Mouse (Mus musculus) urinary bladder, postnatal 4 days (tissue): ENCODE measurements around the gene Mcrip2.

Source experiments
- DNase-seq, 2 experiments: peaks; one replicate each; pipeline ENCODE4 v3.0.0; 2021 to 2022; ENCODE audit warnings: low spot score in 2 of 2

Mcrip2 gene

DNA sequence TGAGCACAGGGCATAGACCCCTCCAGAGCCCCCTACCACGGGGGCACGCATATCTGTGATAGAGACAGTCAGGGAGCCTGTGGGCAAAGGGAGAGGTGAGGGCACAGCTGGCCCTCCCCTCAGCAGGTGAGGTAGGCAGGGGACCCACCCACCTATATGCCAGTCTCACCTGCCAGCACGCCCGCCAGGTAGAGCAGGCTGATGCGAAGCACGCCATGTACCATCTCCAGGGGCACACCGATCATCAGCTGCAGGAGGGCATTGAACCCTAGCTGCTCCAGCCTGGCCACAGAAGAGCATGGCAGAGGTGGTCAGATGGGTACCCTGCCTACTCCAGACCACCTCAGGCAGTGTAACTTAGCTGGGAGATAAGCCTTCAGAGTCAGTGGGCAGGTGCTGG is 33.3 kb downstream of the Mcrip2 start:
- no peak for DNase-seq

GRCm38 (mm10) chr17:25834595-25835222 is 33.9 kb downstream of the Mcrip2 start:
- DNase-seq = no peak

DNA sequence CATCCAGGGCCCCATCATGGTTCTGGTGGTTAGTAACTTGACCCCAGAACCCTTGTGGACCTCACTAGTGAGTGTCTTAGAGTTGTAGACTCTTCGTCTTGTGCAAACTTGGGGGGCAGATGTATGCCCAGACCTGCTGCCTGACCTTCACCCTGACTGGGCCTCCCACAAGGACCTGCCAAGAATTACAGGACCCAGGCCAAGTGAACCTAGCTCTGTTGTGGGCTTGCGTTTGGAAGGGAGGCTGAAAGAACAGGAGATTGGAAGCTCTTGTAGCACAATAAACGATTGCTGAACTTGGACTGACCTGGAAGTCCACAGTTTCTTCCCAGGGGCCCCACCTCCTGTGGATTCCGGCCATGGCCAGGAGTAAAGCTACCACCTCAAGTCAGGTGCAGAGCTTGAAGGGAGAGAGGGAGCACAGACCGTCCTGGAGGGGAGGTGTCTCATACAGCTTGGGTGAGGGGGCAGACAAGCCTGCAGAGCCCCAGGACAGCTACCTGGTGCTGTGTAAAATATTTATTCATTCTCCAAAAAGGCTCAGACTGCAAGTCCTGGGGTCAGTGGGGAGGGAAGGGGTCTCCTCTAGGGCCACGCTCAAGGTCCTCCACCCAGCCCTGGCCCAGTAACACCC is 34.5 kb downstream of the Mcrip2 start:
- DNase-seq = no peak

- peak; percentile 90 to 94 for DNase-seq
These were observed 35.3 kb downstream of the Mcrip2 start, which contains the start of gene Stub1 for GRCm38 (mm10) chr17:25833291-25833663. TSS of gene Stub1 (minus strand) at chr17:25833404.

GRCm38 (mm10) chr17:25832436-25833290 is 35.9 kb downstream of the Mcrip2 start:
- peak; percentile 99 for DNase-seq

DNA sequence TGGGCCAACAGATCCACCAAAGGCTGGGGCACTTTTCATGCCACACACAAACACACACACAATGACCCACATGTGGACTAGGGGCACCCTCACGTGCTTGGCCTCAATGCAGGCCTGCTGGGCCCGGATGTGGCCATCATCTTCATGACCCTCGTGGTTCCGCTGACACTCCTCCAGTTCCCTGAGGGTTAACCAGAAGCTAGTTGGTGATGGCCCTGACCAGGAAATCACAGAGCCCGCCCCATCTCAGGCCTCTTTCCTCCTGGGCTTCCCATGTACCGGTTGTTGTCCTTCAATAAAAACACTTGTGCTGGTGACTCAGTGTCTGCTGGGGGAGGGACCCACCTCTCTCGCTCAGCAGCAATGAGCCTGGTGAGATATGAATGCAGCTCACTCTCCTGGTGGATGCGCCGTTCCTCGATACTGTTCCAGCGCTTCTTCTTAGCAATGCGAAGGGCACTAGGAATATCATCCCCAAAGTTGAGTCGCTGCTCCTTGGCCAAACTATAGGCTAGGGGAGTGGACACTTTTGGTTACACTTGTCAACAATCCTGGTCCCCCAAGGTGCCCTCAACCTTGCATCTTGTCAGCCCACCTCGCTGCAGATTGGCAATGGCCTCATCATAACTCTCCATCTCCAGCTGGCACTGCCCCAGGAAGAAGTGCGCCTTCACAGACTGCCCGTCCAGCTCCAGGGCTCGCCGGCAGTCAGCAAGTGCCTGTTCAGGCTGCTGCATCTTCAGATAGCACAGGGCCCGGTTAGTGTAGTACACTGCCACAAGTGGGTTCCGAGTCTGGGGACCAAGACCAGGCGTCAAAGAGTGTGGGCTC is 36.9 kb downstream of the Mcrip2 start:
- DNase-seq = no peak

DNA sequence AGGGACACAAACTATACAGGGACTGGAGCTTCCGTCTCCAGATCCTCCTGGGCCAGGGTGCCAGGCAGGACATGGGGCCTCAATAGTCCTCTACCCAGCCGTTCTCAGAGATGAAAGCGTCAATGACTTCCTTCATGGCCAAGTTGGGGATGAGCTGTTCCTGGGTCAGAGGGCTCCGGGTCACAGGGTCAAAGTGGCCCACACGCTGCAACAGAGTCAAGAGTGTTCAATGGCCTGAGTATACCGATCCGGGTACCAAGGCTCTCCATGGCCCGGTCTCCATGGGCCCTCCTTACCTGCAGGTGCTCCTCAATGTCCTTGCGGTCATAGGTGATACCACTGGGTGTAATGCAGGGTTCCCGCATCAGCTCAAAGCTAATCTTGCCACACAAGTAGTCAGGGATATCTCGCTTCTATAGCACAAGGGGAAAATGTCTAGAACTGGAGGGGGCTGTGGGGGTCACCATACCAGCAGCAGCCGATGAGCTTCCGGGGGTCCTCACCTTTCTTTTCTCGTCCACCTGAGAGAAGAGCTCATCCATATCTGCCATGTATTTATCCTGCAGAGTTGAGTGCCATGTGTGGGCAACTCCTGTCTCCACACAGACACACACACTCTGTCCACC is 37.6 kb downstream of the Mcrip2 start:
- DNase-seq = no peak

- DNase-seq = no peak
These were observed 38.3 kb downstream of the Mcrip2 start for GRCm38 (mm10) chr17:25830200-25830753.

- no peak for DNase-seq
These were observed 39.0 kb downstream of the Mcrip2 start for GRCm38 (mm10) chr17:25829558-25830017.

- DNase-seq = peak; percentile 62 to 77
These were observed 39.6 kb downstream of the Mcrip2 start, which contains the start of gene Jmjd8 for GRCm38 (mm10) chr17:25828712-25829557. TSS of gene Jmjd8 (plus strand) at chr17:25828867.

GRCm38 (mm10) chr17:25828223-25828594 is 40.4 kb downstream of the Mcrip2 start:
- no peak for DNase-seq

DNA sequence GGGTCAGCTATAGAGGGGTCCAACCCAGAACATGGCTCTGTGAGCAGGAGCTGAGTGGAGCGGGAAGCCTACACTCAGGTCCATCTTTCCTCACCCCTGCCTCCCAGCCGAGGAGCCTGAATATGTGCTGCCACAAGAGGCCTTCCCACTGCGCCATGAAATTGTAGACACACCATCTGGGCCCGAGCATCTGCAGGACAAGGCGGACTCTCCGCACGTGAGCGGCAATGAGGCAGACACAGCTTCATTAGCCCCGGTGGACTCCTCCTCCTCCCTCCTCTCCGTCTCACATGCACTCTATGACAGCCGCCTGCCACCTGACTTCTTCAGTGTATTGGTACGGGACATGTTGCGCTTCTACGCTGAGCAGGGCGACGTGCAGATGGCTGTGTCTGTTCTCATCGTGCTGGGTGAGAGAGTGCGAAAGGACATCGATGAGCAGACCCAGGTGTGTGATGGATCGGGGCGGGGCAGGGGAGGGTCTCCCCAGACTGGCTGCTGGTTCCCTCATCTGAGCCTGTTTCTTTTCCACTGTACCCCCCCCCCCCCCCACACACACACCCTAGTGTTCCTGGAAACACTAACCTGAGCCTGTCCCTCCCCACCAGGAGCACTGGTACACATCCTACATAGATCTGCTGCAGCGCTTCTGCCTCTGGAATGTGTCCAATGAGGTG is 40.9 kb downstream of the Mcrip2 start:
- DNase-seq = no peak

DNA sequence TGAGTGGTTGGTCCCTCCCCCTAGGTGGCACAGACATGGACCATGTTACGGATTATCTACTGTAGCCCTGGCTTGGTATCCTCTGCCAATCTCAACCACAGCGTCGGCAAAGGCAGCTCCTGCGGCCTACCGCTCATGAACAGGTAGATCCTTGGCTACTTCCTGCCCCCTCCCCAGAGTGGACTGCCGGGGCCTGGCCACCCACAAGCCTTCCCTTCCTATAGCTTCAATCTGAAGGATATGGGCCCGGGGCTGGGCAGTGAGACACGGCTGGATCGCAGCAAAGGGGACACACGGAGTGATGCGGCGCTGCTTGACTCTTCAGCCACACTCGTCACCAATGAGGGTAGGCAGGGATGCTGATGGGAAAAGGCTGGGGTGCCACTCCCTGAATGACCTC is 41.6 kb downstream of the Mcrip2 start:
- DNase-seq = no peak

GRCm38 (mm10) chr17:25825984-25826570 is 42.5 kb downstream of the Mcrip2 start:
- DNase-seq = no peak

DNA sequence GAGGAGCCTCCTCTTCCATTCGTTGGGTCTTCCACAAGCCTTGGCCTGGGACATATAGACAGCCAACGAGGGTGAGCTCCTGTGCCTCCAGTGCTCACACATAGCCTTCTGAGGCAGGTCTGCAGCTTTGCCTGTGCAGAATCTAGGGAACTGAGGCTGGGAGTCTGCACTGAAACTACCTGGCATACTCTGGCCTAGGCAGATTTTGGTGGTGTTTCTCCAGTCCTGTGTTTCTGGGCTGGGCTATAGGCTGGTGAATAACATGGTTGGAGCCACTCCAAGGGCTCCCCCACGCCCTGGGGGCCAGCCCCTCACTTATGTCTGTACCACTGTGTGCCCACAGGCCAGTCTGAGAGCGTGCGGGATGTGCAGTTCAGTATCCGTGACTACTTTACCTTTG is 43.3 kb downstream of the Mcrip2 start:
- no peak for DNase-seq

GRCm38 (mm10) chr17:25824362-25825142 is 44.0 kb downstream of the Mcrip2 start:
- no peak for DNase-seq

DNA sequence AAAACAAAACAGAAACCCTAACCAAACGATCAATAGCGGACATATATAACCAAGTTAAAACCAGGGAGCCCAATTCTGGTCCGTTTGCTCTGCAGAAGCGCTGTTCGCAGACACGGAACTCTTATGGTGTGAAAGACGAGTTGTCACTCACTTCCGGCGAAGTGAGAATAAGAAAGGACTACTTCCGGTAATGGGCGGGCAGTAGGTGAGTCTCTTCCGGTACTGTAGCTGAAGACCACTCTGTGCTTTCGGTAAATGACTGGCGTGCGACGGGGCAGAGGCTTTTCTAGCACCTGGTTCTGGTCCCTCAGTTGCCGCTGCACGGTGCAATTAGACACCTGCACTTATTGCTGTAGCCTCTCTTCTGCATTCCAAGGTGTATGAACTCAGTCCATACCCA is 45.1 kb downstream of the Mcrip2 start, which contains the start of gene Wdr24:
Wdr24 (plus strand) TSS at position 176 of the 400 bp plus-strand sequence.
- no peak for DNase-seq
